Mouse (Mus musculus): ENCODE results near the gene Prr32. TPM values are rescaled to one million over a fixed set of nuclear protein-coding genes. Genes with fewer than 3 reads are reported as not detected.

Prr32 gene
- total RNA-seq (2014; rRNA removed) (2.6 and 2.7 TPM in 2 replicates), polyA plus RNA-seq (2015; fragmentation: Nextera tagmentation; extraction: Ambion mirVana) (9.1 and 9.7 TPM in 2 replicates)

DNA sequence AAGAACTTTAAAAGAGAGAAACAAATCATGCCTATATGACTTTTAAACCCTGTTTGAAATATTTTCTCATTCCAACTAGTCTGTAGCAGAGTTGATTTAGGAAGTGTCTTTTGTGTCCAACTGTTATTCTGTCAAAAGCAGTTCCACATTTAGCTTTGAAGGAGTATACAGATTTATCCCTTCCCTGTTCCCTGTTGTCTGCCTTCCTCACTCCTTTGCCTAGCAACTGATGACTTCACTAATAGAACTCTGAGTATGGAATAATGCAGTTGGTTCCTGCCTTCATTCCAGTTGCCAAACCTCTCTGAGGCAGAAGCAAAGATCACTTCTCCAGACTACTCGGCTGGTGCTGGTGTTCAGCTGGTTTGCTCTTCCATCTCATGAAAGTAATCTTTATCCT is at the start of gene Prr32:
Prr32 (plus strand) TSS at position 301 of the 400 bp plus-strand sequence.
- DNase-seq (ENCODE audit: low spot score) (peak; percentile 1), ATAC-seq (no peak)
- Histone ChIP-seq H3K36me3 (ENCODE audit: insufficient read depth, low read length) (no peaks in the 10 kb centered on the region), H3K4me3 (ENCODE audit: low read length) (no peak within 1 kb of the TSS), H3K9me3 (ENCODE audit: low read length) (no peaks in the 10 kb centered on the region), H3K9ac (replicated peaks; ENCODE audit: low read length) (no peak within 1 kb of the TSS), H3K4me2 (ENCODE audit: low read depth, low read length) (no peak within 1 kb of the TSS), H3K4me1 (ENCODE audit: insufficient read depth, low read length) (no peaks in the 10 kb centered on the region), H3K27me3 (ENCODE audit: insufficient read depth, low read length) (no peaks in the 10 kb centered on the region), H3K27ac (no peak within 1 kb of the TSS)
- TF ChIP-seq CTCF (IDR thresholded peaks at IDR 0.05; ENCODE audit: low read depth) = no peak
- 73% methylated on average over 1 of the region's 1 CpGs for WGBS
